Mouse (Mus musculus): ENCODE measurements at regions not wholly inside any gene's neighbourhood (a gene's known extent, or its start where the extent isn't known, plus 50 kb on each side); places are given as distances from the start of the nearest gene placed in this dataset.

GRCm38 (mm10) chr7:111365384-111365783, 282.6 kb upstream of the Eif4g2 start:
- TF ChIP-seq CTCF (IDR thresholded peaks at IDR 0.05; ENCODE audit: low read depth) (no peak), EP300 (IDR thresholded peaks at IDR 0.05; ENCODE audit: low read depth) (no peak)

Measured in liver, embryonic 14.5 days (tissue).